Mouse (Mus musculus): Measurements from ENCODE around the gene Slc2a6. TPM values are rescaled to one million over a fixed set of nuclear protein-coding genes. Genes with fewer than 3 reads are reported as not detected.

The Slc2a6 gene
- polyA plus RNA-seq, 1 experiment from 2014 or later: 0.76 TPM

- Histone ChIP-seq H3K9me3 (ENCODE audit: control insufficient read depth, low read length) (no peaks in the 10 kb centered on the region), H3K9ac (ENCODE audit: low read length) (no peak overlapping the region), H3K27ac (ENCODE audit: low read depth) (no peak overlapping the region), H3K4me2 (ENCODE audit: low read length) (no peak overlapping the region), H3K36me3 (ENCODE audit: control insufficient read depth, insufficient read depth, low read length) (no peaks in the 10 kb centered on the region), H3K27me3 (replicated peaks; ENCODE audit: control insufficient read depth, insufficient read depth, low read length) (no peaks in the 10 kb centered on the region), H3K4me3 (ENCODE audit: low read depth, low read length) (no peak overlapping the region), H3K4me1 (replicated peaks; ENCODE audit: control insufficient read depth, insufficient read depth, low read length) (peaks cover 10% of the 10 kb centered on the region)
- WGBS: 29% methylated on average over 2 of the region's 2 CpGs
- DNase-seq (ENCODE audit: low spot score) (no peak), ATAC-seq (replicated peaks; ENCODE audit: low FRiP score, low TSS enrichment, low read depth) (no peak)
Observed at GRCm38 (mm10) chr2:27067996-27068395, 40.2 kb upstream of the Slc2a6 start.

GRCm38 (mm10) chr2:27067124-27067523 lies 39.3 kb upstream of the Slc2a6 start:
- Histone ChIP-seq H3K27me3 (replicated peaks; ENCODE audit: control insufficient read depth, insufficient read depth, low read length) (no peaks in the 10 kb centered on the region), H3K9ac (ENCODE audit: low read length) (no peak overlapping the region), H3K4me1 (replicated peaks; ENCODE audit: control insufficient read depth, insufficient read depth, low read length) (peaks cover 10% of the 10 kb centered on the region), H3K4me3 (ENCODE audit: low read depth, low read length) (no peak overlapping the region), H3K36me3 (ENCODE audit: control insufficient read depth, insufficient read depth, low read length) (no peaks in the 10 kb centered on the region), H3K9me3 (ENCODE audit: control insufficient read depth, low read length) (no peaks in the 10 kb centered on the region), H3K27ac (ENCODE audit: low read depth) (no peak overlapping the region), H3K4me2 (ENCODE audit: low read length) (no peak overlapping the region)
- no peak for ATAC-seq (replicated peaks; ENCODE audit: low FRiP score, low TSS enrichment, low read depth)
- WGBS: 85% methylated on average over 2 of the region's 2 CpGs
- no peak for DNase-seq (ENCODE audit: low spot score)

- Histone ChIP-seq H3K9ac (ENCODE audit: low read length) (no peak overlapping the region), H3K4me1 (replicated peaks; ENCODE audit: control insufficient read depth, insufficient read depth, low read length) (peaks cover 5% of the 10 kb centered on the region; the same call in 1 of the 2 replicates), H3K4me3 (ENCODE audit: low read depth, low read length) (no peak overlapping the region), H3K4me2 (ENCODE audit: low read length) (no peak overlapping the region), H3K27ac (ENCODE audit: low read depth) (no peak overlapping the region), H3K9me3 (ENCODE audit: control insufficient read depth, low read length) (no peaks in the 10 kb centered on the region), H3K27me3 (replicated peaks; ENCODE audit: control insufficient read depth, insufficient read depth, low read length) (no peaks in the 10 kb centered on the region), H3K36me3 (ENCODE audit: control insufficient read depth, insufficient read depth, low read length) (no peaks in the 10 kb centered on the region)
- no peak for DNase-seq (ENCODE audit: low spot score)
- 65% methylated on average over 9 of the region's 9 CpGs for WGBS
- no peak for ATAC-seq (replicated peaks; ENCODE audit: low FRiP score, low TSS enrichment, low read depth)
Observed at GRCm38 (mm10) chr2:27059187-27059586, 31.4 kb upstream of the Slc2a6 start.

- no peak for DNase-seq (ENCODE audit: low spot score)
- 16% methylated on average over 12 of the region's 12 CpGs for WGBS
- H3K27me3 ChIP-seq (replicated peaks; ENCODE audit: control insufficient read depth, insufficient read depth, low read length): no peaks in the 10 kb centered on the region
- H3K27ac ChIP-seq (ENCODE audit: low read depth): no peak overlapping the region
- peaks cover 5% of the 10 kb centered on the region; the same call in 1 of the 2 replicates for H3K4me1 ChIP-seq (replicated peaks; ENCODE audit: control insufficient read depth, insufficient read depth, low read length)
- H3K9me3 ChIP-seq (ENCODE audit: control insufficient read depth, low read length): no peaks in the 10 kb centered on the region
- H3K9ac ChIP-seq (ENCODE audit: low read length): no peak overlapping the region
- H3K4me3 ChIP-seq (ENCODE audit: low read depth, low read length): no peak overlapping the region
- no peaks in the 10 kb centered on the region for H3K36me3 ChIP-seq (ENCODE audit: control insufficient read depth, insufficient read depth, low read length)
- ATAC-seq (replicated peaks; ENCODE audit: low FRiP score, low TSS enrichment, low read depth): no peak; the same call in 1 of the 2 replicates
- 0 out of 2 replicates have a peak overlapping the region, but pooled peaks have one; percentile 5 for H3K4me2 ChIP-seq (ENCODE audit: low read length)
Observed at GRCm38 (mm10) chr2:27058751-27059150, 31.0 kb upstream of the Slc2a6 start.

GRCm38 (mm10) chr2:27058251-27058650 lies 30.5 kb upstream of the Slc2a6 start:
- Histone ChIP-seq H3K4me3 (ENCODE audit: low read depth, low read length) (no peak overlapping the region), H3K36me3 (ENCODE audit: control insufficient read depth, insufficient read depth, low read length) (no peaks in the 10 kb centered on the region), H3K9ac (ENCODE audit: low read length) (no peak overlapping the region), H3K9me3 (ENCODE audit: control insufficient read depth, low read length) (no peaks in the 10 kb centered on the region), H3K4me1 (replicated peaks; ENCODE audit: control insufficient read depth, insufficient read depth, low read length) (peaks cover 5% of the 10 kb centered on the region; the same call in 1 of the 2 replicates), H3K27ac (ENCODE audit: low read depth) (no peak overlapping the region), H3K27me3 (replicated peaks; ENCODE audit: control insufficient read depth, insufficient read depth, low read length) (no peaks in the 10 kb centered on the region), H3K4me2 (ENCODE audit: low read length) (0 out of 2 replicates have a peak overlapping the region, but pooled peaks have one; percentile 5)
- WGBS: 25% methylated on average over 4 of the region's 4 CpGs
- DNase-seq (ENCODE audit: low spot score): no peak
- no peak for ATAC-seq (replicated peaks; ENCODE audit: low FRiP score, low TSS enrichment, low read depth)

- H3K4me2 ChIP-seq (ENCODE audit: low read length): no peak overlapping the region
- no peak for ATAC-seq (replicated peaks; ENCODE audit: low FRiP score, low TSS enrichment, low read depth)
- WGBS: 53% methylated on average over 6 of the region's 6 CpGs
Observed at GRCm38 (mm10) chr2:27049408-27049807, 21.6 kb upstream of the Slc2a6 start.

GRCm38 (mm10) chr2:27045979-27046770 lies 18.4 kb upstream of the Slc2a6 start:
- Histone ChIP-seq H3K36me3 (ENCODE audit: control insufficient read depth, insufficient read depth, low read length) (no peaks in the 10 kb centered on the region), H3K27me3 (replicated peaks; ENCODE audit: control insufficient read depth, insufficient read depth, low read length) (no peaks in the 10 kb centered on the region), H3K27ac (ENCODE audit: low read depth) (peak overlapping the region; percentile 6; the same call in 1 of the 2 replicates), H3K9me3 (ENCODE audit: control insufficient read depth, low read length) (no peaks in the 10 kb centered on the region), H3K4me1 (replicated peaks; ENCODE audit: control insufficient read depth, insufficient read depth, low read length) (peaks cover 5% of the 10 kb centered on the region; the same call in 1 of the 2 replicates), H3K4me2 (ENCODE audit: low read length) (no peak overlapping the region), H3K4me3 (ENCODE audit: low read depth, low read length) (no peak overlapping the region), H3K9ac (ENCODE audit: low read length) (no peak overlapping the region)
- ATAC-seq (replicated peaks; ENCODE audit: low FRiP score, low TSS enrichment, low read depth): no peak
- DNase-seq (ENCODE audit: low spot score): no peak
- WGBS: 59% methylated on average over 8 of the region's 8 CpGs

More at GRCm38 (mm10) chr2:27049408-27049807, 21.6 kb upstream of the Slc2a6 start:
- Histone ChIP-seq H3K36me3 (ENCODE audit: control insufficient read depth, insufficient read depth, low read length) (no peaks in the 10 kb centered on the region), H3K9ac (ENCODE audit: low read length) (no peak overlapping the region), H3K27me3 (replicated peaks; ENCODE audit: control insufficient read depth, insufficient read depth, low read length) (no peaks in the 10 kb centered on the region), H3K4me3 (ENCODE audit: low read depth, low read length) (no peak overlapping the region), H3K4me1 (replicated peaks; ENCODE audit: control insufficient read depth, insufficient read depth, low read length) (peaks cover 5% of the 10 kb centered on the region; the same call in 1 of the 2 replicates), H3K9me3 (ENCODE audit: control insufficient read depth, low read length) (no peaks in the 10 kb centered on the region), H3K27ac (ENCODE audit: low read depth) (no peak overlapping the region)
- no peak for DNase-seq (ENCODE audit: low spot score)

- Histone ChIP-seq H3K4me3 (ENCODE audit: low read depth, low read length) (no peak overlapping the region), H3K9ac (ENCODE audit: low read length) (no peak overlapping the region), H3K27ac (ENCODE audit: low read depth) (no peak overlapping the region), H3K4me1 (replicated peaks; ENCODE audit: control insufficient read depth, insufficient read depth, low read length) (peaks cover 5% of the 10 kb centered on the region; the same call in 1 of the 2 replicates), H3K27me3 (replicated peaks; ENCODE audit: control insufficient read depth, insufficient read depth, low read length) (no peaks in the 10 kb centered on the region), H3K9me3 (ENCODE audit: control insufficient read depth, low read length) (no peaks in the 10 kb centered on the region), H3K36me3 (ENCODE audit: control insufficient read depth, insufficient read depth, low read length) (no peaks in the 10 kb centered on the region), H3K4me2 (ENCODE audit: low read length) (no peak overlapping the region)
- DNase-seq (ENCODE audit: low spot score): no peak
- WGBS: 81% methylated on average over 3 of the region's 3 CpGs
- ATAC-seq (replicated peaks; ENCODE audit: low FRiP score, low TSS enrichment, low read depth): no peak
Observed at GRCm38 (mm10) chr2:27044641-27045040, 16.8 kb upstream of the Slc2a6 start.
